In genomic region chr8:64198326-64198725, GRCm38 (mm10) we compare ENCODE assay signal across 26 mouse cellular contexts. TPM values are rescaled to one million over a fixed set of nuclear protein-coding genes. Genes with fewer than 3 reads are reported as not detected.
"Had no signal": no experiment of that assay in that cellular context is flagged by ENCODE, and none has a peak within 500 bp of the region (broad histone marks: within the 10 kb centered on the region; RNA-seq: fewer than 3 reads in every experiment).

No protein-coding gene starts in this region.

- DNase-seq: gastrocnemius, postnatal 14 days; gastrocnemius, postnatal 36 days; heart, postnatal 14 days; heart, postnatal 36 days; kidney, adult 11 months; kidney, adult 2 months; kidney, adult 9 months; kidney, postnatal 14 days; kidney, postnatal 36 days; layer of hippocampus, adult 9-11 months; liver; liver, embryonic 13.5 days; liver, postnatal 0 days had no signal

- H3K4me1 ChIP-seq: heart, embryonic 12.5 days; hindbrain, embryonic 13.5 days; hindbrain, embryonic 15.5 days; kidney, embryonic 15.5 days; limb, embryonic 10.5 days; limb, embryonic 12.5 days; liver, embryonic 13.5 days; liver, embryonic 15.5 days had no signal

- H3K9ac ChIP-seq: heart, embryonic 12.5 days; hindbrain, embryonic 13.5 days; hindbrain, embryonic 15.5 days; kidney, embryonic 15.5 days; limb, embryonic 12.5 days; liver, embryonic 13.5 days; liver, embryonic 15.5 days; liver, postnatal 0 days had no signal

- H3K9me3 ChIP-seq: heart, embryonic 12.5 days; hindbrain, embryonic 13.5 days; hindbrain, embryonic 15.5 days; kidney, embryonic 15.5 days; limb, embryonic 10.5 days; limb, embryonic 12.5 days; liver, embryonic 13.5 days; liver, embryonic 15.5 days had no signal

- H3K27ac ChIP-seq: hindbrain, embryonic 13.5 days; hindbrain, embryonic 15.5 days; hindbrain, postnatal 0 days; kidney, embryonic 15.5 days; kidney, postnatal 0 days; left cerebral cortex, adult 2 months; limb, embryonic 10.5 days; limb, embryonic 12.5 days; liver, embryonic 13.5 days; liver, embryonic 15.5 days had no signal

- H3K36me3 ChIP-seq: heart, embryonic 12.5 days; hindbrain, embryonic 13.5 days; hindbrain, embryonic 15.5 days; kidney, embryonic 15.5 days; limb, embryonic 10.5 days; limb, embryonic 12.5 days; liver, embryonic 13.5 days; liver, embryonic 15.5 days had no signal

- H3K27me3 ChIP-seq: heart, embryonic 12.5 days; kidney, embryonic 15.5 days; liver, embryonic 13.5 days had no signal

- H3K4me2 ChIP-seq: heart, embryonic 12.5 days; hindbrain, embryonic 13.5 days; hindbrain, embryonic 15.5 days; kidney, embryonic 15.5 days; limb, embryonic 12.5 days; liver, embryonic 11.5 days; liver, embryonic 13.5 days; liver, embryonic 15.5 days had no signal

- ATAC-seq: hindbrain, postnatal 0 days; intestine, embryonic 16.5 days; liver, postnatal 0 days had no signal

- H3K4me3 ChIP-seq: heart, embryonic 12.5 days; hindbrain, embryonic 13.5 days; hindbrain, embryonic 15.5 days; kidney, embryonic 15.5 days; left cerebral cortex, adult 2 months; limb, embryonic 10.5 days; limb, embryonic 12.5 days; liver, embryonic 13.5 days; liver, embryonic 15.5 days had no signal

RNA-seq across cellular contexts. Expression of gene Tll1, which starts 7.7 kb away (rescaled TPM):
- total RNA-seq: hematopoietic stem cell, adult 5-6 weeks had no signal
- polyA plus RNA-seq: liver, postnatal 0 days had no signal
